Mouse (Mus musculus): ENCODE measurements around the gene Spns3. TPM values are rescaled to one million over a fixed set of nuclear protein-coding genes. Genes with fewer than 3 reads are reported as not detected.
"Not testable (repeated sequence)": the region's sequence is repeated elsewhere in the genome, so short reads cannot be mapped to it uniquely, and the experiment has no call there.

Gene Spns3
- total and polyA plus RNA-seq, 3 experiments: 0.31 TPM; not detected in 2

- Histone ChIP-seq H3K79me2 (replicated peaks; ENCODE audit: control insufficient read depth, insufficient read depth, low read length) (no peaks in the 10 kb centered on the region), H3K4me3 (no peak overlapping the region), H3K4me1 (ENCODE audit: control insufficient read depth, insufficient read depth, low read length) (no peaks in the 10 kb centered on the region), H3K27ac (no peak overlapping the region), H3K9ac (ENCODE audit: low read depth, low read length) (no peak overlapping the region), H3K36me3 (ENCODE audit: control insufficient read depth, insufficient read depth, low read length) (no peaks in the 10 kb centered on the region), H3K27me3 (ENCODE audit: control insufficient read depth, insufficient read depth, low read length) (no peaks in the 10 kb centered on the region)
- WGBS: 87% methylated on average over 4 of the region's 4 CpGs
- intact Hi-C loops (cut with DNase I): no loop called here
- TF ChIP-seq CTCF (IDR thresholded peaks at IDR 0.05) (no peak), POLR2A (IDR thresholded peaks at IDR 0.05; ENCODE audit: insufficient read depth, low read depth, low read length) (no peak), EP300 (IDR thresholded peaks at IDR 0.05; ENCODE audit: insufficient read depth, low read depth, low read length) (no peak)
- DNase-seq: no peak
Measured at GRCm38 (mm10) chr11:72556470-72556869, 6.2 kb upstream of the Spns3 start.

DNA sequence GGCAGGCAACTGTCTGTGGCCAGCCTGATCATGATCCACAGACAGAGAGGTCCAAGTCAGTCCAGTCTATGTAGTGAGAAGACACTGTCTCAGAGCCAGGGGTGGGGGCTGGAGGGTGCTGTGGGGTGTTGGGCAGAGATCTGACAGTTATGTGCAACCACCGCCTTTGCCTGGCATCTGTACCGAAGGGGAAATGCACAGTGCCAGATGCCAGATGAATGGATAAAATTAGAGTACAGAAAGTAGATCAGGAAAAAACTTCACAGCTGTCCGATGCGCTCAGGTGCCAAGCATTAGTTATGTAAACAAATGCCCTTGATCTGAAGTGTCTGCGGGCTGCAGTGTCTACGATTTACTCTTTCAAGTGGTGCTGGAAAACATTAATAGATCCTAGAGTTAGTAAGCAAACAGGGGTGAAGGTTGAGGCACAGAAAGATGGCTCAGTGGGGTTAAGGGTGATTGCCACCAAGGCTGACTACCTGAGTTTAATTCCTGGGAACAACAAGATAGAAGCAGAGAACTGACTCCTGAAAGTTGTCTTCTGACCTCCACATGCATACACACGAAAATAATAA lies 1.3 kb upstream of the Spns3 start:
- WGBS: 67% methylated on average over 7 of the region's 7 CpGs
- Histone ChIP-seq H3K9ac (ENCODE audit: low read depth, low read length) (no peak overlapping the region), H3K4me3 (no peak overlapping the region), H3K4me1 (ENCODE audit: control insufficient read depth, insufficient read depth, low read length) (no peaks in the 10 kb centered on the region), H3K36me3 (ENCODE audit: control insufficient read depth, insufficient read depth, low read length) (no peaks in the 10 kb centered on the region), H3K79me2 (replicated peaks; ENCODE audit: control insufficient read depth, insufficient read depth, low read length) (no peaks in the 10 kb centered on the region), H3K27me3 (ENCODE audit: control insufficient read depth, insufficient read depth, low read length) (no peaks in the 10 kb centered on the region), H3K27ac (no peak overlapping the region)
- TF ChIP-seq CTCF (IDR thresholded peaks at IDR 0.05) (no peak), POLR2A (IDR thresholded peaks at IDR 0.05; ENCODE audit: insufficient read depth, low read depth, low read length) (no peak), EP300 (IDR thresholded peaks at IDR 0.05; ENCODE audit: insufficient read depth, low read depth, low read length) (no peak)
- DNase-seq: no peak
- intact Hi-C loops (cut with DNase I): no loop called here

DNA sequence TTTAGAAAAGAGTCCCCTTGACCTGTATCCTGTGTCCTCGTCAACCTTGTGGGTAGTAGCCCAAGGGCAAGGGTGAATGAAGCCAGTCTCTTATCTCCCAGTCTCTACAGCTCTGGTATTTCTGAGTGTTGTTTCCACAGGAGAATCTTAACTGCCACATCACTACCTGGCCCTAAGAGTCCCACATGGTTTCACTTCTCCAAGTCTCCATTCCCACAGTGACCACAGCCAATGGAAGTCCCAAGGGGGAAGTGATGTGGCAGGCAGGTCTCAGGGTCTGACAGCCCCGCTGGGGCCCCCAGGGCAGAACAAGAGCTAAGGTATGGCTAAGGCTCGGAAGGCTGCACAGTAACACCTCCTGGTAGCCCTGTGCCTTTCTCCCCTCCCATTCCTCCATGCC lies 3.1 kb downstream of the Spns3 start:
- no peak for TF ChIP-seq POLR2A (IDR thresholded peaks at IDR 0.05; ENCODE audit: insufficient read depth, low read depth, low read length)
- TF ChIP-seq EP300 (IDR thresholded peaks at IDR 0.05; ENCODE audit: insufficient read depth, low read depth, low read length): no peak
- no peak for TF ChIP-seq CTCF (IDR thresholded peaks at IDR 0.05)
- H3K27me3 ChIP-seq (ENCODE audit: control insufficient read depth, insufficient read depth, low read length): no peaks in the 10 kb centered on the region
- H3K79me2 ChIP-seq (replicated peaks; ENCODE audit: control insufficient read depth, insufficient read depth, low read length): no peaks in the 10 kb centered on the region
- intact Hi-C loops (cut with DNase I): no loop called here
- H3K27ac ChIP-seq: no peak overlapping the region
- no peaks in the 10 kb centered on the region for H3K4me1 ChIP-seq (ENCODE audit: control insufficient read depth, insufficient read depth, low read length)
- no peak overlapping the region for H3K4me3 ChIP-seq
- 69% methylated on average over 3 of the region's 3 CpGs for WGBS
- no peak for DNase-seq
- H3K9ac ChIP-seq (ENCODE audit: low read depth, low read length): no peak overlapping the region
- no peaks in the 10 kb centered on the region for H3K36me3 ChIP-seq (ENCODE audit: control insufficient read depth, insufficient read depth, low read length)

- Histone ChIP-seq H3K36me3 (ENCODE audit: control insufficient read depth, insufficient read depth, low read length) (no peaks in the 10 kb centered on the region), H3K9ac (ENCODE audit: low read depth, low read length) (no peak overlapping the region), H3K27ac (no peak overlapping the region), H3K27me3 (ENCODE audit: control insufficient read depth, insufficient read depth, low read length) (no peaks in the 10 kb centered on the region), H3K79me2 (replicated peaks; ENCODE audit: control insufficient read depth, insufficient read depth, low read length) (no peaks in the 10 kb centered on the region), H3K4me1 (ENCODE audit: control insufficient read depth, insufficient read depth, low read length) (no peaks in the 10 kb centered on the region), H3K4me3 (no peak overlapping the region)
- no peak for DNase-seq
- TF ChIP-seq EP300 (IDR thresholded peaks at IDR 0.05; ENCODE audit: insufficient read depth, low read depth, low read length): no peak
- TF ChIP-seq CTCF (IDR thresholded peaks at IDR 0.05): no peak
- TF ChIP-seq POLR2A (IDR thresholded peaks at IDR 0.05; ENCODE audit: insufficient read depth, low read depth, low read length): no peak
- WGBS: 46% methylated on average over 7 of the region's 7 CpGs
- intact Hi-C loops (cut with DNase I): no loop called here
Measured at GRCm38 (mm10) chr11:72544716-72545115, 5.6 kb downstream of the Spns3 start.

DNA sequence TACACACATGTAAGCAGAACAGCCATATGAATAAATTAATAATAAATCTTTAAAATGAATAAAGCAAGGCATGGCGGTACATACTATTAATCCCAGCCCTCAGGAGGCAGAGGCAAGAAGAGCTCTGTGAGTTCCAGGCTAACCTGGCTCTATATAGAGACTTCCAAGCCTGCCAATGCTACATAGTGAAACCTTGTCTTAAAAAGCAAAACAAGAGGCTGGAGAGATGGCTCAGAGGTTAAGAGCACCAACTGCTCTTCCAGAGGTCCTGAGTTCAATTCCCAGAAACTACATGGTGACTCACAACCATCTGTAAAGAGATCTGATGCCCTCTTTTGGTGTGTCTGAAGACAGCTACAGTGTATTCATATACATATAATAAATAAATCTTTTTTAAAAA lies 6.6 kb downstream of the Spns3 start:
- DNase-seq; H3K4me1 ChIP-seq (ENCODE audit: control insufficient read depth, insufficient read depth, low read length); H3K79me2 ChIP-seq (replicated peaks; ENCODE audit: control insufficient read depth, insufficient read depth, low read length); H3K27me3 ChIP-seq (ENCODE audit: control insufficient read depth, insufficient read depth, low read length); H3K9ac ChIP-seq (ENCODE audit: low read depth, low read length); H3K27ac ChIP-seq; H3K4me3 ChIP-seq; intact Hi-C loops (cut with DNase I); H3K36me3 ChIP-seq (ENCODE audit: control insufficient read depth, insufficient read depth, low read length): not testable (repeated sequence)
- 95% methylated on average over 1 of the region's 1 CpGs for WGBS

DNA sequence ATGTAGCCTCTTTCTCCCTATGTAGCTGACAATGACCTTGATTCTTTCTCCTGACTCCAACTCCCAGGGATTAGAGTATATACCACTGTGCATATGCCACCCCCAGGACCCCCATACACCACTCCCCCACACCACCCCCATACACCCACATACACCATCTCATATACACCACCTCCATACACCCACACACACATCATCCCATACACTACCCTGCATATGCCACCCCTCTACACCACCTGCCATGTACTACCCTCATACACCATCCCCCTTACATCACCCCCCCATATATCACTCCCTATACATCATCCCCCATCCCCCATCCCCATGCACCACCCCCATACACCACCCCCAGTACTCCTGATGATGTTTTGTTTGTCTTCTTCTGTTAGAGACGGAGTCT lies 7.7 kb downstream of the Spns3 start:
- Histone ChIP-seq H3K27ac (no peak overlapping the region), H3K27me3 (ENCODE audit: control insufficient read depth, insufficient read depth, low read length) (no peaks in the 10 kb centered on the region), H3K4me3 (no peak overlapping the region), H3K36me3 (ENCODE audit: control insufficient read depth, insufficient read depth, low read length) (no peaks in the 10 kb centered on the region), H3K9ac (ENCODE audit: low read depth, low read length) (no peak overlapping the region), H3K79me2 (replicated peaks; ENCODE audit: control insufficient read depth, insufficient read depth, low read length) (no peaks in the 10 kb centered on the region), H3K4me1 (ENCODE audit: control insufficient read depth, insufficient read depth, low read length) (peaks cover 6% of the 10 kb centered on the region)
- 100% methylated on average over 1 of the region's 1 CpGs for WGBS
- DNase-seq: no peak
- intact Hi-C loops (cut with DNase I): no loop called here
- no peak for TF ChIP-seq CTCF (IDR thresholded peaks at IDR 0.05)
- no peak for TF ChIP-seq EP300 (IDR thresholded peaks at IDR 0.05; ENCODE audit: insufficient read depth, low read depth, low read length)
- no peak for TF ChIP-seq POLR2A (IDR thresholded peaks at IDR 0.05; ENCODE audit: insufficient read depth, low read depth, low read length)
